Mouse (Mus musculus): ENCODE measurements around the gene Maob. TPM values are rescaled to one million over a fixed set of nuclear protein-coding genes. Genes with fewer than 3 reads are reported as not detected.

Maob gene
- polyA plus RNA-seq, 1 experiment from 2014 or later: 8.0 TPM

DNA sequence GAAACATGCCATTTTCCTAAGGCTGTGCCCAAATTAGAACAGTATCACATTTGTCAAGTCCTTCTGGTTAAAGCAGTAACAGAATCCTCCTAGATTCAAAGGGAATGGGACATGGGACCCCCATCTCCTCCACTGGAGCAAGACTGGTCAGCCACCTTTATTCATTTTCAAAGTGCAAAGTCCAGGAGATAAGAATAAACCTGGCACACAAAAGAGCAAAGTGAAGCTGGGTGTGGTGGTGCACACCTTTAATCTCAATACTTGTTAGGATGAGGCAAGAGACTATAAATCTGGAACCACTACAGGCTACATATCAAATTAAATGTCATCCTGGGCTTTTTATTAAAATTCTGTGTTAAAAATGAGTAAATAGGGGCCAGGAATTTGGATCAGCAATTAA is 62.4 kb downstream of the Maob start:
- Histone ChIP-seq H3K9me3 (replicated peaks) (no peaks in the 10 kb centered on the region), H3K27me3 (replicated peaks) (no peaks in the 10 kb centered on the region), H3K4me3 (no peak overlapping the region), H3K4me2 (no peak overlapping the region), H3K36me3 (no peaks in the 10 kb centered on the region), H3K4me1 (replicated peaks) (no peaks in the 10 kb centered on the region), H3K9ac (no peak overlapping the region), H3K27ac (ENCODE audit: poor library complexity, severe bottlenecking) (no peak overlapping the region)
- no peak for ATAC-seq (ENCODE audit: insufficient number of reproducible peaks, low FRiP score)

DNA sequence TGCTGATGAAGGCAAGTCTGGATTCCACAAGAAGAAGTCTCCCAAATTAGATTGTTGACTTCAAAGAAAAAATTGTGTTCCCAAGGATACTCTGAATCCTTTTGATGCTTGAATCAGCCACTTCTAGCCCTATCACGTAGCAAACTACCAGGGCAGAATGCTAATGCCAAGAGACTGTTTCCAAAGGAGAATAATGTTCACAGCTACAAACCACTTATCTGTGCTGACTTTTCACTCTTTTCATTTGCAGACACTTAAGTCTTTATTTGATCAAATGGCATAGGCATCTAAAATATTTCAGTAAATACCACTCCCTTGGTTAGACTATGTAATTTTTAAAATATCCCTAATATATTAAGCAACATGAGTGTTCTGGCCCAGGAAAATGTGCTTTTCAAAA is 68.2 kb downstream of the Maob start:
- Histone ChIP-seq H3K27me3 (replicated peaks) (no peaks in the 10 kb centered on the region), H3K9me3 (replicated peaks) (no peaks in the 10 kb centered on the region), H3K4me2 (no peak overlapping the region), H3K9ac (no peak overlapping the region), H3K4me1 (replicated peaks) (no peaks in the 10 kb centered on the region), H3K27ac (ENCODE audit: poor library complexity, severe bottlenecking) (no peak overlapping the region), H3K4me3 (no peak overlapping the region), H3K36me3 (no peaks in the 10 kb centered on the region)
- ATAC-seq (ENCODE audit: insufficient number of reproducible peaks, low FRiP score): no peak
- 43% methylated on average over 1 of the region's 1 CpGs for WGBS

DNA sequence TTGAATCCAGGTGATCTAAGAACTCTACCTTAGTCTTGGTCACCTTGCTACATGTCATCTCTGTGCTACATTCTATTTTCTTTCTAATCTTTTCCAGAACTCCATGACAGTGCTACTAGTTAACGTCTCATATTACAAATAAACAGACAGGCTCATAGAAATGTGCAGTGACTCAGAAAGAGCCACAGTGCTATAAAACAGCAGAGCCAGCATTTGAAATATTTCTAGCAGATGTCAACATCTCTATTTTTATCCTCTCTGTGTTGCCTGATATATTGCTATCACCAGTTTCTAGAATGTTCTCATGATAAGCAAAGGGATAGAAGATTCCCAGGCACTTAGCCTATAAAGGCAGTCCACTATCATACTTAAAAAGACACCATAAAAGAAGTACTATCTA is 103.1 kb downstream of the Maob start:
- H3K4me2 ChIP-seq: no peak overlapping the region
- no peak for ATAC-seq (ENCODE audit: insufficient number of reproducible peaks, low FRiP score)
- H3K9ac ChIP-seq: no peak overlapping the region
- 31% methylated on average over 1 of the region's 1 CpGs for WGBS
- no peaks in the 10 kb centered on the region for H3K4me1 ChIP-seq (replicated peaks)
- H3K27me3 ChIP-seq (replicated peaks): no peaks in the 10 kb centered on the region
- no peaks in the 10 kb centered on the region for H3K36me3 ChIP-seq
- no peak overlapping the region for H3K4me3 ChIP-seq
- H3K9me3 ChIP-seq (replicated peaks): no peaks in the 10 kb centered on the region
- no peak overlapping the region; the same call in 1 of the 2 replicates for H3K27ac ChIP-seq (ENCODE audit: poor library complexity, severe bottlenecking)

DNA sequence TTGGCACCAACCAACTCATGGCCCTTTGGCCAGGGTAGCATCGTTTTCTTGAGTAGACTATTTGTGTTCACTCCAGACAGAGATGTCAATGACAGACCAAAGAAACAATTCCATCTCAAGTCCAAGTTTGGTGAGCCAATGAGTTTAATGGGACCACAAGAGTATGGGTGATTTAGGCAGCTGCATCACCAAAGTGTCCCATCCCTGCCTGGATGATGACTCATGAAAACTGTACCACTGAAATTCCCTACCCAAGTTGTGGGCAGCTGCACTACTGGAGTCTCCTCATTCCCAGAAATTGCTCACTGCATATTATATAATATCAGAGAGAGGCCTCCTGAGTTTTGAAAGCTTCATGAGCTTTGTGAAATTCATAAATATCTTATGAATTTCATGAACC is 111.1 kb downstream of the Maob start:
- H3K36me3 ChIP-seq: no peaks in the 10 kb centered on the region
- no peak overlapping the region for H3K4me3 ChIP-seq
- no peaks in the 10 kb centered on the region for H3K27me3 ChIP-seq (replicated peaks)
- WGBS: 73% methylated on average over 1 of the region's 1 CpGs
- no peak overlapping the region for H3K9ac ChIP-seq
- no peaks in the 10 kb centered on the region for H3K4me1 ChIP-seq (replicated peaks)
- ATAC-seq (ENCODE audit: insufficient number of reproducible peaks, low FRiP score): no peak
- no peak overlapping the region for H3K4me2 ChIP-seq
- peaks cover 4% of the 10 kb centered on the region; the same call in 1 of the 2 replicates for H3K9me3 ChIP-seq (replicated peaks)
- H3K27ac ChIP-seq (ENCODE audit: poor library complexity, severe bottlenecking): no peak overlapping the region

Other genes with a start within 250 kb of the Maob start
- 7.4 and 8.9 TPM in 2 replicates for gene Maoa, start 197.7 kb downstream of the Maob start, polyA plus RNA-seq (2016; fragmentation: Nextera tagmentation; extraction: Ambion mirVana)
- gene Ndp, start 94.4 kb upstream of the Maob start, polyA plus RNA-seq (2016; fragmentation: Nextera tagmentation; extraction: Ambion mirVana): 1.0 and 1.5 TPM in 2 replicates